Mouse (Mus musculus) myocyte (in vitro differentiated cells): ENCODE measurements around the gene Rps3a1. TPM values are rescaled to one million over a fixed set of nuclear protein-coding genes. Genes with fewer than 3 reads are reported as not detected.
"Not testable (repeated sequence)": the region's sequence is repeated elsewhere in the genome, so short reads cannot be mapped to it uniquely, and the experiment has no call there.

Experiments
- H3K27me3 ChIP-seq: one replicate; pipeline ENCODE4 v1.6.1; 2011; ENCODE audit not compliant: control insufficient read depth, insufficient read depth, insufficient read length
- H3K36me3 ChIP-seq: one replicate; pipeline ENCODE4 v1.6.1; 2011; ENCODE audit not compliant: control insufficient read depth, insufficient read depth
- H3K4me2 ChIP-seq: one replicate; pipeline ENCODE4 v1.6.1; 2011; ENCODE audit warnings: low read depth, control low read depth
- H3K4me3 ChIP-seq: one replicate; pipeline ENCODE4 v1.5.1; 2011; ENCODE audit warnings: mild to moderate bottlenecking, control low read depth, moderate library complexity
- H3K79me2 ChIP-seq: one replicate; pipeline ENCODE4 v1.6.1; 2011; ENCODE audit not compliant: control insufficient read depth, insufficient read depth
- H3ac ChIP-seq: one replicate; pipeline ENCODE4 v1.6.1; 2011; ENCODE audit not compliant: control insufficient read depth, insufficient read length
- CEBPB ChIP-seq: IDR thresholded peaks from 2 replicates; pipeline ENCODE4 v1.6.1; 2011; ENCODE audit warnings: mild to moderate bottlenecking, moderate library complexity; ENCODE audit not compliant: poor library complexity, insufficient read depth, severe bottlenecking
- E2F4 ChIP-seq: IDR thresholded peaks from one replicate; pipeline ENCODE4 v1.6.1; 2011; ENCODE audit warnings: mild to moderate bottlenecking, control low read depth, moderate library complexity; ENCODE audit not compliant: insufficient read depth
- MAX ChIP-seq: IDR thresholded peaks from one replicate; pipeline ENCODE4 v1.6.1; 2011; ENCODE audit warnings: low read depth, mild to moderate bottlenecking, control low read depth
- MYOD1 ChIP-seq, 3 experiments: IDR thresholded peaks; one replicate each; pipeline ENCODE4 v1.6.1; 2011; ENCODE audit warnings: control low read depth in 2 of 3, low read depth in 2 of 3, mild to moderate bottlenecking in 2 of 3, moderate library complexity in 1 of 3; ENCODE audit not compliant: insufficient read length in 2 of 3, control insufficient read depth in 1 of 3
- MYOG ChIP-seq, 3 experiments: IDR thresholded peaks; one replicate each; pipeline ENCODE4 v1.6.1; 2011; ENCODE audit warnings: control low read depth in 2 of 3, low read depth in 2 of 3, mild to moderate bottlenecking in 2 of 3; ENCODE audit not compliant: insufficient read length in 2 of 3, control insufficient read depth in 1 of 3, insufficient read depth in 1 of 3
- POLR2A ChIP-seq: IDR thresholded peaks from one replicate; pipeline ENCODE4 v1.6.1; 2011; ENCODE audit warnings: low read depth, mild to moderate bottlenecking, control low read depth, moderate library complexity; ENCODE audit not compliant: insufficient read length
- POLR2AphosphoS2 ChIP-seq: IDR thresholded peaks from one replicate; pipeline ENCODE4 v1.6.1; 2011; ENCODE audit warnings: low read depth, control low read depth; ENCODE audit not compliant: insufficient read length
- REST ChIP-seq: IDR thresholded peaks from one replicate; pipeline ENCODE4 v1.6.1; 2011; ENCODE audit warnings: mild to moderate bottlenecking, control low read depth, moderate library complexity; ENCODE audit not compliant: insufficient read depth, insufficient read length
- SRF ChIP-seq: IDR thresholded peaks from one replicate; pipeline ENCODE4 v1.6.1; 2011; ENCODE audit warnings: low read depth; ENCODE audit not compliant: control insufficient read depth, insufficient read length
- TCF12 ChIP-seq: IDR thresholded peaks from one replicate; pipeline ENCODE4 v1.6.1; 2011; ENCODE audit warnings: mild to moderate bottlenecking, control low read depth; ENCODE audit not compliant: poor library complexity, insufficient read depth, severe bottlenecking
- TCF3 ChIP-seq: IDR thresholded peaks from one replicate; pipeline ENCODE4 v1.6.1; 2011; ENCODE audit warnings: low read depth, control low read depth; ENCODE audit not compliant: insufficient read length
- USF1 ChIP-seq: IDR thresholded peaks from one replicate; pipeline ENCODE4 v1.6.1; 2011; ENCODE audit warnings: low read depth, mild to moderate bottlenecking, control low read depth, moderate library complexity
- polyA plus RNA-seq: library from polyadenylated mRNA; unstranded; fragments of >200 nt; fragmentation: generic; extraction: Trizol; gene quantifications from one replicate; pipeline ENCODE4 v1.2.1, GENCODE M21; 2012; ENCODE audit warnings: missing spikeins

Rps3a1 gene
- polyA plus RNA-seq, 1 experiment = 428 TPM

DNA sequence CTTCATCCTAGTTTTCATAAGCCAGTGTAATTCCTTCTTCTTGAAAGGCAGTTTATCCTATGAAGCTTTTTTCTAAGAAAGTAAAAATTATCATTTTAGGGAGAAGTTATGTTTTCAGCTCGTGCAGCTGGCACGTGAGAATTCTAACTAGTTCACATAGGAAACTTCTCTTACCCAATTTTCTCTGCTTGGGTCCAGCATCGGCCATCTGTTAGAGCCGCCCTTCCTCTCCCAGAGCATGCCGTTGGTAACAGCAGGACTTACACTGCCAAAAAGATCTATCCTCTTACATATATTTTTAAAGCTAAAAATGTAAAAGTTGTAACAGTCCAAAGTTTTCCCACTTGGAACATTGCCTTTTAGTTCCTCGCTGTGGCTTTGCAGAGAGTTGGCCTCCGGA, 33.4 kb downstream of the Rps3a1 start:
- TF ChIP-seq POLR2A (no peak), REST (no peak), SRF (no peak), E2F4 (no peak), POLR2AphosphoS2 (no peak), TCF12 (no peak), MAX (no peak), CEBPB (no peak), TCF3 (no peak), USF1 (no peak), MYOD1 (IDR thresholded peaks at IDR 0.05; ENCODE audit: control insufficient read depth in 1 of 3, insufficient read length in 2 of 3, low read depth in 2 of 3) (no peak), MYOG (IDR thresholded peaks at IDR 0.05; ENCODE audit: control insufficient read depth in 1 of 3, insufficient read depth in 1 of 3, insufficient read length in 2 of 3, low read depth in 2 of 3) (no peak)
- no peak overlapping the region for H3K4me3 ChIP-seq
- H3ac ChIP-seq = no peak overlapping the region
- no peak overlapping the region for H3K4me2 ChIP-seq
- no peaks in the 10 kb centered on the region for H3K27me3 ChIP-seq
- H3K79me2 ChIP-seq = no peaks in the 10 kb centered on the region
- no peaks in the 10 kb centered on the region for H3K36me3 ChIP-seq

DNA sequence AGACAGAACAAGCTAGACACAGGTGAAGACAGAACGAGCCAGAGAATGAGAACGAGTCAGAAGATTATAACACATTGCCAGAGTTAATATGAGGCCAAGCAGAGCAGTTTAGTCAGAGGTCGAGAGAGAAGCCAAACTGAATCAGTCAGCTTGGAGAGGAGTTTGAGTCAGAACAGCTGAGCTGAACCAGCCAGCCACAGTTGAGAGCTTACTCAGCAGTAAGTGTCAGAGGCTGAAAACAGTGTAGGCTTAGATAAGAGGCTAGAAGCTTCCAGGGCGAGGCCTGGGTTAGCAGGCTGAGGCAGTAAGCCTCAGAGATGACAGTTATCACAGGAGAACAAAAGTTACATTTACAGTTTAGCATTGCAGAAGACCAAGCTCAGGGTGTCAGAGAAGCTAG, 33.9 kb downstream of the Rps3a1 start:
- TF ChIP-seq E2F4 (no peak), USF1 (no peak), TCF12 (no peak), POLR2A (no peak)
- no peak overlapping the region for H3K4me3 ChIP-seq
- no peaks in the 10 kb centered on the region for H3K79me2 ChIP-seq
- H3K36me3 ChIP-seq = no peaks in the 10 kb centered on the region
- no peaks in the 10 kb centered on the region for H3K27me3 ChIP-seq
- no peak overlapping the region for H3ac ChIP-seq
- H3K4me2 ChIP-seq = no peak overlapping the region

DNA sequence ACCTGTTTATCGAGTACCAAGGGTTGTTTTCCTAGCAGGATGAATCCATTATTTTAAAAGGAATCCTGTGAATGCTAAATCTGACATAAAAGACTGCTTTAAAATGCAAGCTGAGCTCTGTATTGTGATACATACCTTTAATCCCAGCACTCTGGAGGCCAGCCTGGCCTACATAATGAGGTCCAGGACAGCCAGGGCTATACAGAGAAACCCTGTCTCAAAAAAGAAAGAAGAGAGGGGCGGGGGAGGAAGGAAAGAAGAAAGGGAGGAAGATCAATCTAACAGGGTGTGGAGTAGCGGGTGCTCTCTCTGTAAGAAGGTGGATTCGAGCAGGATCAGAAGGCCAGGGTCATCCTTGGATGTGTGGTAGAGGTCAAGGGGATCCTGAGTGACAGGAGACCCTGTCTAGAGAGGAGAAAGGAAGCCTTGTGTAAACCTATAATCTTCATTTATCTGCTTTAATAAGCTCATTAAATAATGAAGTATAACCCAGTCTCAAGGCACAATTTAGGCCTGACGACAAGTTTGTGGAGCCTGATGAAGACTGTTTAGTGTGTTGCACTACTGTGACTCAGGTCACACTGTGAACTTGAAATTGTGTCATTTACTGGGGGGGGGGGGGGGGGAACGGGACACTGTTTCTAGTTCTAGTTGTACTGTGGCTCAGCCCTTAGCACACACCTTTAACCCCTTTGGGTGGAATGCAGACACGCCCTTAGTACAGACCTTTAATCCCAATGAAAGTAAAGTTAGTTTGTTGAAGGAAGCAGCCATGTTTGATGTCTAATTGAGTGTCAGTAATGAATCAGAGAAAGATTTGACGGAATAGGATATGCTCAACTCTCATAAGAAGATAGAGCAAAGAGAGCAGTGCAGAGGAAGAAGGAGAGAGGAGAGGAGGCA, 34.6 kb downstream of the Rps3a1 start:
- TF ChIP-seq POLR2AphosphoS2 = no peak
- TF ChIP-seq REST = no peak
- TF ChIP-seq TCF3 = no peak
- TF ChIP-seq E2F4 = no peak
- no peak for TF ChIP-seq MAX
- no peak for TF ChIP-seq MYOD1 (IDR thresholded peaks at IDR 0.05; ENCODE audit: control insufficient read depth in 1 of 3, insufficient read length in 2 of 3, low read depth in 2 of 3)
- TF ChIP-seq CEBPB = no peak
- no peak for TF ChIP-seq MYOG (IDR thresholded peaks at IDR 0.05; ENCODE audit: control insufficient read depth in 1 of 3, insufficient read depth in 1 of 3, insufficient read length in 2 of 3, low read depth in 2 of 3)
- no peak for TF ChIP-seq SRF
- TF ChIP-seq USF1 = no peak
- TF ChIP-seq TCF12 = no peak
- TF ChIP-seq POLR2A = no peak
- Histone ChIP-seq H3K79me2 (no peaks in the 10 kb centered on the region), H3K4me2 (no peak overlapping the region)

DNA sequence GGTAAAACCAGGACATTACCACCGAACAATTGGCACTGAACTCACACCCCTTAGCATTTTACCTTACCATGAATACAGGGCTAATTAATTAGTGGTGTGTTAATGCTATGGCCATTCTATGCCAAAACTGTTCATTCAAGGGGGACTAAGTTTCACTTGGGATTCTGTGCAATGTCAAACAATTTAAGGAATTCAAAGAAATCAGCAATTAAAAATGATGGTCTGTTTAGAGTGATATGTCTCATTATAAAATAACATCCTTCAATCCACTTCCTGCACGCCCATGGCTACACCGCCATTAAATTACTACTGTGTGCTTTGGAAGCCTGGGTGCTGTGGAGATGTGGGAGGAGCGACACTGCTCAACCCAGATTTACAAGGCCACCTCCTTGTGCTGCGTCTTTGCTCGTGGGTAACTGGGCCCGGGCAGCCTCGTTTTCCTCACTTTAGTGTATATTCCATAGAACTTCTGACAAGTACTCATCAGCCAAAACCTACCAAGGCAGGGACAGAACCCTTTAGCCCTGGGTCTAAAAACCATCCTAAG, 36.3 kb downstream of the Rps3a1 start:
- Histone ChIP-seq H3K4me3 (no peak overlapping the region), H3K36me3 (no peaks in the 10 kb centered on the region), H3K27me3 (no peaks in the 10 kb centered on the region), H3K79me2 (no peaks in the 10 kb centered on the region), H3ac (no peak overlapping the region), H3K4me2 (no peak overlapping the region)
- TF ChIP-seq CEBPB = no peak

More for the DNA sequence above, 34.6 kb downstream of the Rps3a1 start:
- Histone ChIP-seq H3ac (no peak overlapping the region), H3K27me3 (no peaks in the 10 kb centered on the region), H3K36me3 (no peaks in the 10 kb centered on the region), H3K4me3 (no peak overlapping the region)

DNA sequence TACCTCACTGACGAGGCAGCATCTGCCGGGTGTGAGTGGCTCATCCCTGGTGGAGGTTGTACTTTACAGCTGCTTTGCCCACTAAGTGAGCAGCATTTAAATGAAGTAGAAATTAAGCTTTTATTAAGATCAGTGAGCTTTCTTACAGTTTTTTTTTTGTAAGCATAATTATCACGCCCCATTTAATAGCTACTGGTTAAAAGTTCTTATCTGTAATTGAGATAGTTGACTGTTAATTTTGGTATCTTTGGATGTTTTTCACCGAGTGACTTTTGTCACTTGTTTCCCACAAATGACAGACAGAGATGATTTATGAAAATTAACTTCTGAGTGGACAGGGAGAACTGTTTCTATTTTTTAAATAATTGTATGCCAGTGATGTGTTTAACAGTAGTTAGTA, 37.6 kb downstream of the Rps3a1 start:
- H3K27me3 ChIP-seq = no peaks in the 10 kb centered on the region
- no peak for TF ChIP-seq POLR2AphosphoS2
- TF ChIP-seq MYOG (IDR thresholded peaks at IDR 0.05; ENCODE audit: control insufficient read depth in 1 of 3, insufficient read depth in 1 of 3, insufficient read length in 2 of 3, low read depth in 2 of 3) = no peak
- TF ChIP-seq REST = no peak
- no peak for TF ChIP-seq TCF3
- TF ChIP-seq E2F4 = no peak
- no peak for TF ChIP-seq TCF12
- no peak for TF ChIP-seq MYOD1 (IDR thresholded peaks at IDR 0.05; ENCODE audit: control insufficient read depth in 1 of 3, insufficient read length in 2 of 3, low read depth in 2 of 3)
- no peak for TF ChIP-seq CEBPB
- no peak for TF ChIP-seq POLR2A
- no peak for TF ChIP-seq MAX
- no peak for TF ChIP-seq SRF
- TF ChIP-seq USF1 = no peak
- H3K36me3 ChIP-seq = no peaks in the 10 kb centered on the region
- no peak overlapping the region for H3K4me2 ChIP-seq
- no peaks in the 10 kb centered on the region for H3K79me2 ChIP-seq
- no peak overlapping the region for H3ac ChIP-seq
- no peak overlapping the region for H3K4me3 ChIP-seq

DNA sequence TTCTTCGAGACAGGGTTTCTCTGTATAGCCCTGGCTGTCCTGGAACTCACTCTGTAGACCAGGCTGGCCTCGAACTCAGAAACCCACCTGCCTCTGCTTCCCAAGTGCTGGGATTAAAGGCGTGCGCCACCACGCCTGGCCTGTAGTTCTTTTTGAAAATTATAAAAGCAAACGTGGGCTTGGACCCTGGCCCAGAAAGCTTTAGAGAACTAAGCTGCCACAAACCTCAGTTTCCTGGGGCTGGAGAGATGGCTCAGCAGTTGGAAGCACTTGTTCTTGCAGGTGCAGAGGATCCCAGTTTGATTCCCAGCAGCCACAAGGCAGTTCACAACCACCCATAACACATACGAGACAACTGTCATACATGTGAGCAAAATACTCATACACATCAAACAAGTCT, 38.1 kb downstream of the Rps3a1 start:
- not testable (repeated sequence) for H3ac ChIP-seq, H3K27me3 ChIP-seq, H3K36me3 ChIP-seq, H3K4me3 ChIP-seq, H3K79me2 ChIP-seq, H3K4me2 ChIP-seq
